Mouse (Mus musculus): ENCODE measurements at regions not wholly inside any gene's neighbourhood (a gene's known extent, or its start where the extent isn't known, plus 50 kb on each side); places are given as distances from the start of the nearest gene placed in this dataset.
"Not testable (repeated sequence)": the region's sequence is repeated elsewhere in the genome, so short reads cannot be mapped to it uniquely, and the experiment has no call there.

DNA sequence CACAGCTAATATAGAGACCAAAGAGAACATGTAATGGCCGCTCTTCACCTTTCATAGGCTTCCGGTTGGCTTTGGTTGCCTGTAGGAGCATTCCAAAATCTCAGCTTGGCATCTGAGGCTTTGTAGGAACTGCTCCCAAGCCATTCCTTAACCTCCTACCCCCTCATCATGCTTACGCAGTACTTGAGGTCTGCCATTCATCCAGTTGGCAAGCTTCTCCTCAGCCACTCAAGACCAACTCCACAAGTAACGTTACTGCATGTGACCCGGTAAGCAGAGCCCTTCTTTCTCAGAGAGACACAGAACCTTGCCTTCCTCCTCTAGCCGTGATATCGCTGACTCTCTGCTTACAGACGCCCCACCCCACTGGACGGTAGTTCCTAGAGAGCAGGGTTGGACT lies 94.6 kb upstream of the Ttc29 start:
- Histone ChIP-seq H3K27ac (ENCODE audit: low read length) (no peak overlapping the region), H3K4me2 (ENCODE audit: low read depth, low read length) (no peak overlapping the region), H3K4me1 (ENCODE audit: control insufficient read depth, insufficient read depth, low read length) (no peaks in the 10 kb centered on the region), H3K27me3 (ENCODE audit: control insufficient read depth, insufficient read depth, low read length) (no peaks in the 10 kb centered on the region), H3K9me3 (replicated peaks; ENCODE audit: control insufficient read depth, low read length) (no peaks in the 10 kb centered on the region), H3K4me3 (ENCODE audit: low read length) (no peak overlapping the region), H3K36me3 (ENCODE audit: control insufficient read depth, insufficient read depth) (no peaks in the 10 kb centered on the region), H3K9ac (ENCODE audit: low read length) (no peak overlapping the region)
- WGBS: 68% methylated on average over 9 of the region's 9 CpGs
- ATAC-seq (replicated peaks; ENCODE audit: extremely low read depth, insufficient read depth, low FRiP score): no peak

DNA sequence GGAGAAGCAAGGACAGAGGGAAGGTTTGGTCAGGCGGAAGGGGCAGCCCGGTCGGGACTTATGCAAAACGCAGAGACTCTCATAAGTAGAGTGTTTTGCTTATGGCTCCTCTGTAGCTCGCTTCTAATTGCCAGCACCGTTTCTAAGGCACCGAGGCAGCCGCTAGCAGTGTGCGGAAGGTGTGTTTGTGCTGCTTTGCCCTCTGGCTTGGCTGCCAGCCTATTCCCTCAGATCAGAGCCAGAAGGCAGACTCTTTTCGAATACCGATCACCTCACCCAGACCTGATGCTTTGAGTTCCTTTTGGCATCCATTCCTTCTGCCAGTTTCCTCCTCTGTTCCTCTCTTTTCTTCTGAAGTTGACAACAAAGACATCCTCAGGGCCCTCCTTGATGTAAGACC lies 93.4 kb upstream of the Ttc29 start:
- H3K4me3 ChIP-seq (ENCODE audit: low read length): no peak overlapping the region
- H3K4me1 ChIP-seq (ENCODE audit: control insufficient read depth, insufficient read depth, low read length): no peaks in the 10 kb centered on the region
- H3K27ac ChIP-seq (ENCODE audit: low read length): no peak overlapping the region
- H3K27me3 ChIP-seq (ENCODE audit: control insufficient read depth, insufficient read depth, low read length): no peaks in the 10 kb centered on the region
- H3K4me2 ChIP-seq (ENCODE audit: low read depth, low read length): no peak overlapping the region
- H3K9ac ChIP-seq (ENCODE audit: low read length): no peak overlapping the region
- no peak for ATAC-seq (replicated peaks; ENCODE audit: extremely low read depth, insufficient read depth, low FRiP score)
- no peaks in the 10 kb centered on the region for H3K36me3 ChIP-seq (ENCODE audit: control insufficient read depth, insufficient read depth)
- 61% methylated on average over 11 of the region's 11 CpGs for WGBS
- no peaks in the 10 kb centered on the region for H3K9me3 ChIP-seq (replicated peaks; ENCODE audit: control insufficient read depth, low read length)

DNA sequence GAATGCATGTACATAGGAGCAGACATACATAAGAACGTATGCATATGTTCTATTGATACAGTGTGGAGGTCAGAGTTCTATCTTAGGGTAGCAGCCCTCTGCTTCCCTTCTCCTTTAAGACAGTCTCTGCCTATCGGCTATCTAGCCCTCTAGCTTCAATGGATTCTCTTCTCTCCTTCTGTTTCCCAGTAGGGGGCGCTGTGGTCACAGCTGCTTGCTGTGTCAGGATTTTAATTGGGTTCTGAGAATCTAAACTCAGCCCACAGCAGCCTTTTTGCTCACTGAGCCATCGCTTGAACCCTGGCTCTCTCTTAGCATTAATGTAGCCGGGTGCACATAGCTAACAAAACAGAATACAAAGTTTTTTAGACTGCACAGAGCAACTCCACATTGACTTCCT lies 88.8 kb upstream of the Ttc29 start:
- H3K27me3 ChIP-seq (ENCODE audit: control insufficient read depth, insufficient read depth, low read length): no peaks in the 10 kb centered on the region
- H3K36me3 ChIP-seq (ENCODE audit: control insufficient read depth, insufficient read depth): no peaks in the 10 kb centered on the region
- WGBS: 45% methylated on average over 5 of the region's 5 CpGs
- no peaks in the 10 kb centered on the region for H3K9me3 ChIP-seq (replicated peaks; ENCODE audit: control insufficient read depth, low read length)
- H3K27ac ChIP-seq (ENCODE audit: low read length): no peak overlapping the region
- no peak overlapping the region for H3K4me3 ChIP-seq (ENCODE audit: low read length)
- ATAC-seq (replicated peaks; ENCODE audit: extremely low read depth, insufficient read depth, low FRiP score): no peak
- no peak overlapping the region for H3K9ac ChIP-seq (ENCODE audit: low read length)
- no peaks in the 10 kb centered on the region for H3K4me1 ChIP-seq (ENCODE audit: control insufficient read depth, insufficient read depth, low read length)
- H3K4me2 ChIP-seq (ENCODE audit: low read depth, low read length): no peak overlapping the region

DNA sequence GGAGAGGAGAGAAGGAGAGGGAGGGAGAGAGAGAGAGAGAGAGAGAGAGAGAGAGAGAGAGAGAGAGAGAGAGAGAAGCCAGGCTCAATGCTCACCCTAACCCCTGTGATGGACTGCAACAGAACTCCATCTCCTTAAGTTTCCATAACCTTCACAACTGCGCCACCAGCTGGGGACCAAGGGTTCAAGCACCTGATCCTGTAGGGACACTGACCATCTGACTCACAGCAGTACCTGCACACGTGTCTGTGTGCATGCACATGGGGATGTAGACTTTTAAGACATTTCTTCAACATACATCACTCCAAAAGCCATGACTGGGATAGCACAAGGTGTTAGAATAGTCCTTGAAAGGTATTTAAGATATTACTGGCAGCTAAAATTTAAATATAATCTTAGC lies 85.2 kb upstream of the Ttc29 start:
- no peak for ATAC-seq (replicated peaks; ENCODE audit: extremely low read depth, insufficient read depth, low FRiP score)
- Histone ChIP-seq H3K4me1 (ENCODE audit: control insufficient read depth, insufficient read depth, low read length) (no peaks in the 10 kb centered on the region), H3K36me3 (ENCODE audit: control insufficient read depth, insufficient read depth) (no peaks in the 10 kb centered on the region), H3K9me3 (replicated peaks; ENCODE audit: control insufficient read depth, low read length) (no peaks in the 10 kb centered on the region), H3K9ac (ENCODE audit: low read length) (no peak overlapping the region), H3K4me2 (ENCODE audit: low read depth, low read length) (no peak overlapping the region), H3K27me3 (ENCODE audit: control insufficient read depth, insufficient read depth, low read length) (no peaks in the 10 kb centered on the region), H3K4me3 (ENCODE audit: low read length) (no peak overlapping the region), H3K27ac (ENCODE audit: low read length) (no peak overlapping the region)
- WGBS: 18% methylated on average over 2 of the region's 2 CpGs

DNA sequence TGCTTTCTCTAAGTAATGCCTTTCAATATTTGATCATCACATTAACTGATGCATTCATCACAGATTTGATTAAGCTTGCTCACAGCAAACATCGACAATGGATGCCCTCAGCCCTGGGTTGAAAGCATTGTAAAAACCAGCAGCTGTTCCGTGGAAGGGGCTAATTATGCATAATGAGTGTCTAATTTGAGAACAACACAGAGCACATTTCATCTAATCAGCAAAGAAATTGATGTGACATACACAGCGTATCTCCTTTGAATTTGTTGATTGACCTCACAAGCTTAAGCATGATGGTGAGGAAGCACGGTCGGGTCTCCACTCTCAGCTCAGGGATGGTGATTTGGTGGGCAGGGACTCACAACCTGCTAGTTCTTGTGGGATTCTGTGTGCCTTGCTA lies 84.0 kb upstream of the Ttc29 start:
- Histone ChIP-seq H3K36me3 (ENCODE audit: control insufficient read depth, insufficient read depth) (no peaks in the 10 kb centered on the region), H3K4me2 (ENCODE audit: low read depth, low read length) (no peak overlapping the region), H3K4me1 (ENCODE audit: control insufficient read depth, insufficient read depth, low read length) (no peaks in the 10 kb centered on the region), H3K9me3 (replicated peaks; ENCODE audit: control insufficient read depth, low read length) (no peaks in the 10 kb centered on the region), H3K27ac (ENCODE audit: low read length) (no peak overlapping the region), H3K9ac (ENCODE audit: low read length) (no peak overlapping the region), H3K4me3 (ENCODE audit: low read length) (no peak overlapping the region), H3K27me3 (ENCODE audit: control insufficient read depth, insufficient read depth, low read length) (no peaks in the 10 kb centered on the region)
- 76% methylated on average over 5 of the region's 5 CpGs for WGBS
- no peak for ATAC-seq (replicated peaks; ENCODE audit: extremely low read depth, insufficient read depth, low FRiP score)

DNA sequence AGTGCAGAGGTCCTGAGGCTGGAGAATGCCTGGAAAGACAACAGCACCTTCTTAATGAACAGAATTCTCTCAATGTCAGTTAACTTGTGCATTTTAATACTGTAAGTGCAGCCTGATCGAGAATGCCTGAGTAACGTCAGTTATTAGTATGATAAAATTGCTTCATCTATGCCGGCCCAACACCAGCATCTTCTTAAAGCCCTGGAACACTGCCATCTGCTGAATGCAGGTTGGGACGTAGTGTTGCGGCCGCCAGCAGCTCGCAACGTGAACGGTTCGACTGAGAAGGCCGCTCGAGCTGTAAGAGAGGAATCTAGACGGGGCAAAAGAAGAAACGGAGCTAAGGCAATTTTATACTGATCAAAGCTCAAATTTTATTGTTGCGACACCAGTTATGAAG lies 73.6 kb upstream of the Ttc29 start:
- H3K4me3 ChIP-seq (ENCODE audit: low read length); H3K27me3 ChIP-seq (ENCODE audit: control insufficient read depth, insufficient read depth, low read length); H3K36me3 ChIP-seq (ENCODE audit: control insufficient read depth, insufficient read depth); H3K27ac ChIP-seq (ENCODE audit: low read length); ATAC-seq (replicated peaks; ENCODE audit: extremely low read depth, insufficient read depth, low FRiP score); H3K9ac ChIP-seq (ENCODE audit: low read length); H3K4me1 ChIP-seq (ENCODE audit: control insufficient read depth, insufficient read depth, low read length); H3K9me3 ChIP-seq (replicated peaks; ENCODE audit: control insufficient read depth, low read length): not testable (repeated sequence)
- H3K4me2 ChIP-seq (ENCODE audit: low read depth, low read length): peak overlapping the region; percentile 30; the same call in 1 of the 2 replicates
- 53% methylated on average over 12 of the region's 15 CpGs for WGBS

DNA sequence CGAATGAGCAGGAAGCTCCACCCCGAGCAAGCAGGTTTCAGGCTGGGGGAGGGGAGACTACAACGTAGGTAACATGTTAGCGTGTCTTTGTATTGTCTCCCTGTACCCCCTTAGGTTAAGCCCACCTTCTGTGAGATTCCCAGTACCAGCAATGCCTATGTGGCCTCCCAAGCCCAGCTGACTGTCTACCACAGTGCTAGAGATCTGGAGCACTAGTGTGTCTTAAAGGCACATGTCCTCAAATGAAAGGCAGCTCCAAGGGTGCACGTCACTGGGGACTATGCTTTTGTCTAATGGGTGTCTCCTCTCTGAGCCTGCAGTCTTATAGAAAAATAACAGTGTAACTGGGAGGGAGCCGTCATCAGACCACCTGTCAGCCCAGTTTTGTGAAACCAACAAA lies 65.9 kb upstream of the Ttc29 start:
- ATAC-seq (replicated peaks; ENCODE audit: extremely low read depth, insufficient read depth, low FRiP score): no peak
- no peak overlapping the region for H3K4me2 ChIP-seq (ENCODE audit: low read depth, low read length)
- H3K36me3 ChIP-seq (ENCODE audit: control insufficient read depth, insufficient read depth): no peaks in the 10 kb centered on the region
- H3K9me3 ChIP-seq (replicated peaks; ENCODE audit: control insufficient read depth, low read length): no peaks in the 10 kb centered on the region
- WGBS: 84% methylated on average over 6 of the region's 6 CpGs
- H3K27me3 ChIP-seq (ENCODE audit: control insufficient read depth, insufficient read depth, low read length): no peaks in the 10 kb centered on the region
- H3K4me1 ChIP-seq (ENCODE audit: control insufficient read depth, insufficient read depth, low read length): no peaks in the 10 kb centered on the region
- no peak overlapping the region for H3K27ac ChIP-seq (ENCODE audit: low read length)
- no peak overlapping the region for H3K4me3 ChIP-seq (ENCODE audit: low read length)
- no peak overlapping the region for H3K9ac ChIP-seq (ENCODE audit: low read length)

DNA sequence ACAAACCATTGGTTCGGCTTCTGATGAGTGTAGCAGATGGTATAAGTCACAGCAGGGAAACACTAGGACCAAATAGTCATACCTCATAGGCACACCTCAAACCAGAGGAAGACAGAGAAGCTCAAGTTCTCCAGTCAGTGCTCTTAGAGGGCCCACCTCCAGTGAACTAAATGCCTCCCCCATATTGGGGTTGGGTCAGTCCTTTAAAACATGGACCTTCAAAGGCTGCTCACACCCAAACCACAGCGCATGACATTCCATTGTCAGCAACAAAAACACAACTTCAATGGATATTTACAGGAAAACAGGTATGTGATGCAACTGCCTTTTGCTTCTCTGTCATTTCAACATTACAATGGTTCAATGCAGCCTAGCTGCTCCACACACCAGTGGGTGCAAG lies 65.1 kb upstream of the Ttc29 start:
- WGBS: 90% methylated on average over 2 of the region's 2 CpGs
- Histone ChIP-seq H3K4me1 (ENCODE audit: control insufficient read depth, insufficient read depth, low read length) (no peaks in the 10 kb centered on the region), H3K4me3 (ENCODE audit: low read length) (no peak overlapping the region), H3K9ac (ENCODE audit: low read length) (no peak overlapping the region), H3K36me3 (ENCODE audit: control insufficient read depth, insufficient read depth) (no peaks in the 10 kb centered on the region), H3K4me2 (ENCODE audit: low read depth, low read length) (no peak overlapping the region), H3K27me3 (ENCODE audit: control insufficient read depth, insufficient read depth, low read length) (no peaks in the 10 kb centered on the region), H3K9me3 (replicated peaks; ENCODE audit: control insufficient read depth, low read length) (no peaks in the 10 kb centered on the region), H3K27ac (ENCODE audit: low read length) (no peak overlapping the region)
- no peak for ATAC-seq (replicated peaks; ENCODE audit: extremely low read depth, insufficient read depth, low FRiP score)

DNA sequence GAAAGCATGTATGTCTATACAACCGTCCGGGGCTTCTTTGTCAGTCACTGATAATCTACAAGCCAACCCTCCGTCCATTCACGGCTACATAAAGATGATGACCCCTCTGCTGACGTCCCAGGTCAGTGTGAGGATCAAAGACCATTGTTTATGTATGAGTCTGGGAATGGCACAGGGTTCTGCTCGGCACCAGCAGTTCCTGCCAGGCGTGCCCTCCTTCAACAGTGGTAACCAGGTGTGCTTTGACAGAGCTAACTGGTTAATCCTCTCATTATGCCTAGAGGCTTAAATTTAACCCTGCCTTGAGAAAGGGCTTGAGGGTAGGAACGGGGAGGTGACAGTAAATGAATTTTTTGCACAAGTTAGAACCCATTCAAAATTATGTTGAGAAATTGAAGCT lies 58.2 kb upstream of the Ttc29 start:
- ATAC-seq (replicated peaks; ENCODE audit: extremely low read depth, insufficient read depth, low FRiP score): no peak
- Histone ChIP-seq H3K9ac (ENCODE audit: low read length) (no peak overlapping the region), H3K4me3 (ENCODE audit: low read length) (no peak overlapping the region), H3K4me1 (ENCODE audit: control insufficient read depth, insufficient read depth, low read length) (no peaks in the 10 kb centered on the region), H3K36me3 (ENCODE audit: control insufficient read depth, insufficient read depth) (no peaks in the 10 kb centered on the region), H3K27ac (ENCODE audit: low read length) (no peak overlapping the region), H3K4me2 (ENCODE audit: low read depth, low read length) (no peak overlapping the region), H3K27me3 (ENCODE audit: control insufficient read depth, insufficient read depth, low read length) (no peaks in the 10 kb centered on the region), H3K9me3 (replicated peaks; ENCODE audit: control insufficient read depth, low read length) (no peaks in the 10 kb centered on the region)
- 58% methylated on average over 8 of the region's 8 CpGs for WGBS

DNA sequence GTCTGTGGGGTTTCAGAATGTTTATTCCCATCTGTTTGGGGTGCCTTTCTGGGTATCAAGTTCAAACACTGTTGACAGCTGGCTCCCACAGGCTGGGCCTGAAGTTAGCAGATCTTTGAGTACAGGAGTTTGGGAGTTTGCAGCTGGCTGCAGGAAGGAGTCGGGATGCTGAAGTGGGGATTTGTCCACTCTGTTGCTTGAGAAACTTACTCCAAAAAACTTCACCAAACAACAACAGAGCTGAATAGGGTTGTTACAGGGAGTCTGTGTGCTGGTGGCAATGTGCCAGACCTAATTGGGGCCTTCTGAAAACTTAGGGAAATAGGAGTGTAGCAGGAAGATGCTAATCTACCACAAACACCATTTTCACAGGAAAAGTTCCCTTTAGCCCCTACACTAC lies 51.1 kb upstream of the Ttc29 start:
- Histone ChIP-seq H3K36me3 (ENCODE audit: control insufficient read depth, insufficient read depth) (no peaks in the 10 kb centered on the region), H3K4me3 (ENCODE audit: low read length) (no peak overlapping the region), H3K9ac (ENCODE audit: low read length) (no peak overlapping the region), H3K4me2 (ENCODE audit: low read depth, low read length) (no peak overlapping the region), H3K27ac (ENCODE audit: low read length) (no peak overlapping the region), H3K9me3 (replicated peaks; ENCODE audit: control insufficient read depth, low read length) (no peaks in the 10 kb centered on the region), H3K27me3 (ENCODE audit: control insufficient read depth, insufficient read depth, low read length) (no peaks in the 10 kb centered on the region), H3K4me1 (ENCODE audit: control insufficient read depth, insufficient read depth, low read length) (no peaks in the 10 kb centered on the region)
- no peak for ATAC-seq (replicated peaks; ENCODE audit: extremely low read depth, insufficient read depth, low FRiP score)
- WGBS: 38% methylated on average over 1 of the region's 1 CpGs
